Mouse (Mus musculus) cerebellum, adult 2 months (tissue): ENCODE measurements at regions not wholly inside any gene's neighbourhood (a gene's known extent, or its start where the extent isn't known, plus 50 kb on each side); places are given as distances from the start of the nearest gene placed in this dataset.

Source experiments
- DNase-seq, 2 experiments: peaks; one replicate each; pipeline ENCODE4 v3.0.0; 2021
- H3K27ac ChIP-seq: fragments of 200-500 bp; 2 replicates; pipeline ENCODE4 v1.5.1; 2012; ENCODE audit warnings: low read length, control low read depth, inconsistent platforms; ENCODE audit not compliant: insufficient read depth
- H3K27me3 ChIP-seq: fragments of 200-500 bp; 2 replicates; pipeline ENCODE4 v1.6.1; 2012; ENCODE audit warnings: inconsistent platforms, mild to moderate bottlenecking, low read length, moderate library complexity; ENCODE audit not compliant: control insufficient read depth, insufficient read depth
- H3K4me1 ChIP-seq: fragments of 200-500 bp; 2 replicates; pipeline ENCODE4 v1.6.1; 2011; ENCODE audit warnings: low read length; ENCODE audit not compliant: control insufficient read depth, insufficient read depth
- H3K4me3 ChIP-seq: fragments of 200-500 bp; replicated peaks from 2 replicates; pipeline ENCODE3; 2011; ENCODE audit warnings: mild to moderate bottlenecking, low read depth, low read length, control low read depth; ENCODE audit not compliant: insufficient read depth
- CTCF ChIP-seq: fragments of 200-500 bp; IDR thresholded peaks from 2 replicates; pipeline ENCODE4 v1.5.1; 2011; ENCODE audit warnings: low read depth, mild to moderate bottlenecking, control low read depth, low read length, moderate library complexity, borderline replicate concordance; ENCODE audit not compliant: insufficient read depth
- POLR2A ChIP-seq: fragments of 200-500 bp; IDR thresholded peaks from 2 replicates; pipeline ENCODE4 v1.6.1; 2011; ENCODE audit warnings: low read length, control low read depth, borderline replicate concordance; ENCODE audit not compliant: insufficient read depth
- WGBS: fragments of 180-500 bp; shearing (Covaris S2); methylation state at CpG from one replicate; pipeline ENCODE4 v1.1.7; 2018; 5-methylcytosine and 5-hydroxymethylcytosine counted together

DNA sequence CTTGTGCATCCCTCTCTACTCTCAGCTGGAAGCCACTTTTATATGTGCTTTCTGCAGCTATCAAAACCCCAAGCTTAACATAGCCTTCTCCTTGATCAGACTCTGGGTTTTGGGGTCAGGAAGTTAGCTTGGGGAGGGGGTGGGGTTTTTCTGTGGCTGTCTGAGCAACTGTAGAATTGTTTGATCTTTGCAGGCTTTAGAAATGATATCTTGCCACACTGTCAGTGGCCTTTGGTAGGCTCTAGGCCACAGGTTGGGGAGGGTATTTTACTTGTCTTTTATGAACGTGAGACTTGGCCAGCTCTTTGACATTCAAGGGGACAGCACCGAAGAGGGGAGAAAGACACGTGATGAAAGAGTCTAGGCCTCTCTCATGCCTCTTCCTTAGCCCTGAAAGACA, 75.9 kb upstream of the Rasgrp1 start:
- Histone ChIP-seq H3K27me3 (no peaks in the 10 kb centered on the region; the same call in 1 of the 2 replicates), H3K27ac (no peak overlapping the region), H3K4me1 (no peaks in the 10 kb centered on the region), H3K4me3 (no peak overlapping the region)
- DNase-seq = no peak
- WGBS = 78% methylated on average over 3 of the region's 3 CpGs
- no peak for TF ChIP-seq POLR2A
- TF ChIP-seq CTCF = no peak

DNA sequence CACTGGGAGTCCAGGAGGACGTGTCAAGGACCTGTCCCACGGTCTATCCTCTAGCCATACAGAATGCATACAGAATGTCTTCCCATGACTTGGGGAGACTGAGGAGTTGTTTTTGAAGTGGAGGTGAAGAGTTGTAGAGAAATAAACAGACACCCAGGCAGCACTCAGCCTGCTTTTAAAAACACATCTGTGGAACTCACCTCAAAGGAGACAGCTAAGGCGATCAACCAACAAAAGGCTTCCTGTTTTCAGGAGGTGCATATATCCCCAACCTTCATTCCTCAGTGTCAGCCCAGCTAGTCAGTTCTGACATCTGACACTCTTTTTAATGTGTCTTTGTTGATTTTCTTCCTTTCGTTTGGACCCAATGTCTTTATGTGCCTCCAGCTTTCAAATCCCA, 78.6 kb upstream of the Rasgrp1 start:
- 80% methylated on average over 4 of the region's 4 CpGs for WGBS
- Histone ChIP-seq H3K27me3 (no peaks in the 10 kb centered on the region; the same call in 1 of the 2 replicates), H3K4me3 (no peak overlapping the region), H3K4me1 (no peaks in the 10 kb centered on the region), H3K27ac (no peak overlapping the region)
- DNase-seq = no peak
- TF ChIP-seq POLR2A (no peak), CTCF (no peak)

DNA sequence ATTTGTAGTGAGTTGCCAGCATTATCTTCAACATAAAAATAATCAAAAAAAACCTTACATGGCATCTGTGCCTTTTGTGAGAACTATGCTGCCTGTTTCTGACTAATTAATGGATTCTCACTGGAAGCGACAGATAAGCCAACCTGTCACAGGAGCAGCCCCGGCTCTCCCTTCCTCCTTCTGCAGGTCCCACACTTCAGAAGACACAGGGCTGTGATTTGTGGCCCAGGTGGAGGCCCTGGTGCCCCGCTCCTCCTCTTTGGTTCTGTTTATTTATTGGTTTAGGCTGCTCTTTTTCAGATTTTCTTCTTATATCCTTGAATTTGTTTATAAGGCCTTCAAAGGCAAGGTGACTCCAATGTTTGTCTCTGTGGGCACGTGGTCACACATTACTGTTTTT, 80.0 kb upstream of the Rasgrp1 start:
- DNase-seq = no peak
- Histone ChIP-seq H3K27ac (no peak overlapping the region), H3K4me1 (no peaks in the 10 kb centered on the region), H3K4me3 (no peak overlapping the region), H3K27me3 (no peaks in the 10 kb centered on the region; the same call in 1 of the 2 replicates)
- no peak for TF ChIP-seq POLR2A
- no peak for TF ChIP-seq CTCF
- 80% methylated on average over 4 of the region's 4 CpGs for WGBS

DNA sequence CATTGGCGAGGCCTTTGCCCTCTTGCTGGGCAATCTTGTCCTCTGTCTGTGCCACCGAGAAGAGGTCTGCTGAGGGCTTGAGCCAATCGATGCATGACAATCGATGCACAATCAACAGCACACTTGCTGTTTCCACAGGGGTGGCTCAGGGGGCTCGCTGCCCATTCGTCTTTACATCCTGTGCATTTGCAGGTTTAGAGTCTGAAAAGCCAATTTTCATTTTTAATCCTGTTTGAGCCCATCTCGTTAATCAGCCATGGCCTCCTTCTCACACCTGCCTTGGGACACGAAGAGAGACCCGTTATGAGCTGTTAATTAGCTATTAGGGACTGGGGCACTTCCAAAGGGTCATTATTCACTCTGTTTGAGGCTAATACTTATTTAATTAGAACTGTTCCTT, 86.4 kb upstream of the Rasgrp1 start:
- Histone ChIP-seq H3K4me3 (no peak overlapping the region), H3K27ac (no peak overlapping the region), H3K4me1 (no peaks in the 10 kb centered on the region), H3K27me3 (no peaks in the 10 kb centered on the region)
- no peak for DNase-seq
- TF ChIP-seq CTCF (no peak), POLR2A (no peak)
- WGBS = 52% methylated on average over 9 of the region's 9 CpGs

DNA sequence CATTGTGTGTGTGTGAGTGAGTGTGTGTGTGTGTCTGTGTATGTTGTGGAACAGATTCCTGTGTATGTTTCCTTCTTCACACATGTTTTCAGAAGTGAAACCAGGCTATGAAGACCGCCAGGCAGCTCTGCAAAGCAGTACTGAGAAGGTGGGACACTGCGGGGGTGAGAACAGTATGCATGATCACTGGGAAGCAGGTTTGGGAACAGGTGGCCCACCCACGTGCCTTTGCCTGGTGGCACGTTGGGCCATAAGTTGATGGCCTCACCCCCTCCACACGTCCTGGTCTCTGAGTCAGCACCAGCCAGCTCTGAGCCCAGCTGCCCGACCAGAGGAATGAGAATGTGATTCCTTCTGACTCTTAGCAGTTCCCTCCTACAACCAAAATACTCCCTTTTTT, 89.2 kb upstream of the Rasgrp1 start:
- Histone ChIP-seq H3K27ac (no peak overlapping the region), H3K27me3 (no peaks in the 10 kb centered on the region), H3K4me3 (no peak overlapping the region), H3K4me1 (no peaks in the 10 kb centered on the region)
- WGBS = 54% methylated on average over 6 of the region's 6 CpGs
- TF ChIP-seq POLR2A (no peak), CTCF (no peak)
- DNase-seq = no peak

DNA sequence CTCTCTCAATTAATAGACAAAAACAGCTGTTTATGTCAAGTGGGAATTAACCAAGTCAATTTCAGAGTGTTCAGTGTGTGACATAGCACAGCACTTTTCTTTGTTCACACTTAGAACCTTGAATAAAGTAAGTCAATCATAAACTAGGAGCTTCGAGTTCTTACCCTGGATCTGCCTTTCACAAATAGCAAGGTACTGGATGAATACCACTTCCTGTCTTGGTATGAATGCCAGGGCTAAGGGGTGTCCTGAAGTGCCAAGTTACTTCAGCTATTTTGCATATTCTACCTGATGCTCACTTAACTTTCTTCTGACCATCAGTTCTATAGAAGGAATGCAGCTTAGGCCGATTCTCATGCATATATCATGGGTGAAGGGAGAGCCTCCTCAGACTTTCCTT, 90.1 kb upstream of the Rasgrp1 start:
- no peaks in the 10 kb centered on the region for H3K4me1 ChIP-seq
- H3K27me3 ChIP-seq = no peaks in the 10 kb centered on the region
- H3K27ac ChIP-seq = no peak overlapping the region
- WGBS = 67% methylated on average over 2 of the region's 2 CpGs
- no peak for DNase-seq
- H3K4me3 ChIP-seq = no peak overlapping the region
- TF ChIP-seq CTCF (no peak), POLR2A (no peak)

DNA sequence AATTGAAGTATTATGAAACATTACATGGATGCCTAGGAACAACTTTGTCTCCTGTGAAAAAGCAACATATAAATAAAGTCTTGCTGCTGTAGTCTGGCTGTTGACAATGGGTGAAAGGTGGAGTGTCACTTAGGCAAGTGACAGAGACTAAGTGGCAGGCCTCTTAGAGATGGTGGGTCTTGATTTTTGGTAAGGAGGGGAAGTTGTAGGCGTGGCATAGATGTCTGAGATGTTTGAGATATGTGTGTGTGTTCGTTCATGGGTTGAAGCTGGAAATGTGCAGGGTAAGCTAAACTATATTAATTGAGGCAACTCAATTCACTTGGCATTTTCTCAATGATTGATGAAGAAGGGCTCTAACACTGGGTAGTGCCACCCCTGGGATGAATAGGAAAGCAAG, 90.7 kb upstream of the Rasgrp1 start:
- DNase-seq = no peak
- WGBS = 69% methylated on average over 2 of the region's 2 CpGs
- no peak overlapping the region for H3K27ac ChIP-seq

DNA sequence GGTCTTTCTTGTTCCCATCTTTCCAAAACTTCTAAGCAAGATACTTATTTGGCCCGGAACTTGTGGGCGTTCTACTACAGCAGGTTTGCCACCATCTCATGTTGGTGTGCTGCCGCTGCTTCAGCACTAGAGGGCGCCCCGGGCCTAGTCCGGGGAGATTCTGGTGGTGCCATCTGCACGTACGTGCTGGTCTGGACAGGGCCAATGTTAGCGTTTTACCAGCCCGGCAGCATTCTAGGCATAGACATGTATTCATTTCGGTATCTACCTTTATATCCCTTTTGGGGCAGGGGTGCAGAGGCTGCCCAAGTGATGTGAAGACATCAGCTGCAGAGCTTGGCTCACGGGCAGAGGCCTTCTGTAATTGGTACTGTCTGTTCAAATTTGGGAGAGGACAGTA, 95.3 kb upstream of the Rasgrp1 start:
- no peaks in the 10 kb centered on the region for H3K4me1 ChIP-seq
- no peaks in the 10 kb centered on the region for H3K27me3 ChIP-seq
- WGBS = 83% methylated on average over 12 of the region's 12 CpGs
- DNase-seq = no peak
- no peak overlapping the region for H3K4me3 ChIP-seq
- no peak overlapping the region for H3K27ac ChIP-seq
- TF ChIP-seq POLR2A = no peak
- no peak for TF ChIP-seq CTCF

More for the DNA sequence above, 90.7 kb upstream of the Rasgrp1 start:
- no peaks in the 10 kb centered on the region for H3K4me1 ChIP-seq
- H3K4me3 ChIP-seq = no peak overlapping the region
- TF ChIP-seq POLR2A = no peak
- TF ChIP-seq CTCF = no peak
- H3K27me3 ChIP-seq = no peaks in the 10 kb centered on the region
